Mouse (Mus musculus) stomach, embryonic 15.5 days (tissue): ENCODE results near the gene Ppil6. TPM values are rescaled to one million over a fixed set of nuclear protein-coding genes. Genes with fewer than 3 reads are reported as not detected.

ENCODE experiments used
- ATAC-seq: fragments of 200-750 bp; cut with Nextera tagmentation; 2 replicates; pipeline ENCODE4 v1.8.0; 2017; ENCODE audit warnings: low read depth, moderate number of reproducible peaks, moderate TSS enrichment; ENCODE audit not compliant: insufficient read depth, low FRiP score
- H3K27ac ChIP-seq: fragments of 300-500 bp; sonication (generic); 2 replicates; pipeline ENCODE4 v1.5.1; 2015; ENCODE audit warnings: mild to moderate bottlenecking, inconsistent platforms
- H3K27me3 ChIP-seq: fragments of 300-500 bp; sonication (generic); replicated peaks from 2 replicates; pipeline ENCODE4 v1.6.1; 2015; ENCODE audit warnings: inconsistent platforms
- H3K36me3 ChIP-seq: fragments of 300-500 bp; sonication (generic); 2 replicates; pipeline ENCODE4 v1.6.1; 2015; ENCODE audit warnings: inconsistent platforms
- H3K4me1 ChIP-seq: fragments of 300-500 bp; sonication (generic); 2 replicates; pipeline ENCODE4 v1.6.1; 2015; ENCODE audit warnings: inconsistent platforms
- H3K4me2 ChIP-seq: fragments of 300-500 bp; sonication (generic); 2 replicates; pipeline ENCODE4 v1.6.1; 2015; ENCODE audit warnings: mild to moderate bottlenecking, inconsistent platforms
- H3K4me3 ChIP-seq: fragments of 300-500 bp; sonication (generic); replicated peaks from 2 replicates; pipeline ENCODE4 v1.5.1; 2015; ENCODE audit warnings: inconsistent platforms
- H3K9ac ChIP-seq: fragments of 300-500 bp; sonication (generic); 2 replicates; pipeline ENCODE4 v1.6.1; 2015; ENCODE audit warnings: inconsistent platforms
- H3K9me3 ChIP-seq: fragments of 300-500 bp; sonication (generic); 2 replicates; pipeline ENCODE4 v1.6.1; 2016; ENCODE audit warnings: inconsistent platforms
- WGBS: fragments of 180-500 bp; shearing (Covaris S2); methylation state at CpG from one replicate; pipeline ENCODE4 v1.1.7; 2015; 5-methylcytosine and 5-hydroxymethylcytosine counted together
- polyA plus RNA-seq: library from polyadenylated mRNA; unstranded; fragments of >200 nt; fragmentation: Nextera tagmentation; extraction: Ambion mirVana; gene quantifications from 2 replicates; pipeline ENCODE4 v1.2.1, GENCODE M21; 2015

Ppil6 gene
- 0.85 and 0.95 TPM in 2 replicates for polyA plus RNA-seq

- H3K4me1 ChIP-seq, result peaks cover 22% of the 10 kb centered on the region
- peak within 1 kb of the TSS; percentile 78; the same call in 1 of the 2 replicates for H3K27ac ChIP-seq
- H3K36me3 ChIP-seq, result peaks cover 29% of the 10 kb centered on the region
- H3K4me2 ChIP-seq, result peak within 1 kb of the TSS; percentile 100
- H3K9ac ChIP-seq, result peak within 1 kb of the TSS; percentile 57
- peak; percentile 90 for ATAC-seq
- peak within 1 kb of the TSS; percentile 63 for H3K4me3 ChIP-seq
- under 1% methylated on average over 50 of the region's 50 CpGs for WGBS
- H3K27me3 ChIP-seq, result no peaks in the 10 kb centered on the region
- no peaks in the 10 kb centered on the region for H3K9me3 ChIP-seq
Measured at GRCm38 (mm10) chr10:41489708-41490517, at the start of gene Ppil6, which contains the start of gene Smpd2. TSS of gene Ppil6 (plus strand) at chr10:41490439. TSS of gene Smpd2 (minus strand) at chr10:41490369.

DNA sequence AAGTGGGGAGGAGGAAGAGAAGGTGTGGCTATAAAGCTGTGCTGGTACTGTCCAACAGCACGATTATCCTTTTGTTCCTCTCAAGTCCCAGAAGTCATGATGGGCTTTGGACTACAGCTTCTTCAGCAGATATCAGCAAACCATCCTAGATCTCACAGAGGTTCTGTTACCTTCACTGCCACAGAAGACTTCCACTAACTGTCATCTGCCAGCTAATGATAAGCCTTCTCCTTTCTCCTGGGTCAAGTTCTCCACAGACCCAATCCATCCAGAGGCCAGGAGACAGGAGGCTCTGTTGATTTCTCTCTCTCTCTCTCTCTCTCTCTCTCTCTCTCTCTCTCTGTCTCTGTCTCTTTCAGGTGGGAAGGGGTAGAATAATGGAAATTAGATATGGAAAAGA lies 42.0 kb upstream of the Ppil6 start:
- Histone ChIP-seq H3K27me3 (no peaks in the 10 kb centered on the region), H3K4me3 (no peak overlapping the region), H3K4me2 (no peak overlapping the region), H3K9me3 (no peaks in the 10 kb centered on the region), H3K4me1 (peaks cover 5% of the 10 kb centered on the region; the same call in 1 of the 2 replicates), H3K36me3 (no peaks in the 10 kb centered on the region), H3K9ac (no peak overlapping the region), H3K27ac (no peak overlapping the region)
- 68% methylated on average over 1 of the region's 1 CpGs for WGBS
- no peak for ATAC-seq

- Histone ChIP-seq H3K9me3 (no peaks in the 10 kb centered on the region), H3K4me3 (peak overlapping the region; percentile 76), H3K36me3 (0 out of 2 replicates have a peak, but pooled peaks cover 5% of the 10 kb centered on the region), H3K27ac (peak overlapping the region; percentile 70; the same call in 1 of the 2 replicates), H3K4me1 (peaks cover 5% of the 10 kb centered on the region; the same call in 1 of the 2 replicates), H3K4me2 (peak overlapping the region; percentile 72), H3K27me3 (no peaks in the 10 kb centered on the region), H3K9ac (peak overlapping the region; percentile 30; the same call in 1 of the 2 replicates)
- 10% methylated on average over 14 of the region's 14 CpGs for WGBS
- ATAC-seq, result peak; percentile 34; the same call in 1 of the 2 replicates
Measured at GRCm38 (mm10) chr10:41449684-41450083, 40.6 kb upstream of the Ppil6 start.

DNA sequence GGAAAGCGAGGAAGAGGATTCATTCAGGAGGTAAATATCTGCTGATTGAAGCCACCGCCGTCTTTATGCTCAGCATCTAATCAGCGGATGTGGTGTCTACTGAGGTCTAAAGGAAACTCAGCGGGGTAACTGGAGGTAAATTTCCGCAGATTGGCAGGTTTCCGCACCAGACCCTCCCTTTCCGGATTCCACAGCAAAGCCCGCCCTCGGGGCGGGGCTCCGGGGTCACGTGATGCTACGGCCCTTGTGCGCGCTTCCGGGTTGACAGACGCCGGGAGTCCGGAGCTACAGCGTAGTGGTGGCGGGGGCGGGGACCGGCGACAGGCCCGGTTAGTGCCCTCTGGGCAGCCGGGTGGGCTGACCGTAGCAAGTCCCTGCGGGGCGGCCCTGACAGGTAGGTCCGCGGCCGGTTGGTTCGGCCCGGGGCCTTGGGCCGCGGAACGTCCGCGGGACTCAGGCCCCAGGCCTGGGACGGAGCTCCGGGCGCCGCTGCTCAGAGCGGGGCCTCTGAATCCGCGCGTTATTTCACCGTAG lies 40.0 kb upstream of the Ppil6 start, which contains the start of gene Zbtb24:
Gene Zbtb24, plus strand, starts transcription at position 247 of the 534 bp plus-strand sequence.
- no peaks in the 10 kb centered on the region for H3K9me3 ChIP-seq
- peak; percentile 94 for ATAC-seq
- peak within 1 kb of the TSS; percentile 70; the same call in 1 of the 2 replicates for H3K27ac ChIP-seq
- 0 out of 2 replicates have a peak, but pooled peaks cover 9% of the 10 kb centered on the region for H3K36me3 ChIP-seq
- WGBS, result under 1% methylated on average over 49 of the region's 49 CpGs
- H3K4me3 ChIP-seq, result peak within 1 kb of the TSS; percentile 76
- H3K4me2 ChIP-seq, result peak within 1 kb of the TSS; percentile 72
- H3K27me3 ChIP-seq, result no peaks in the 10 kb centered on the region
- H3K4me1 ChIP-seq, result peaks cover 5% of the 10 kb centered on the region; the same call in 1 of the 2 replicates
- peak within 1 kb of the TSS; percentile 73; the same call in 1 of the 2 replicates for H3K9ac ChIP-seq

DNA sequence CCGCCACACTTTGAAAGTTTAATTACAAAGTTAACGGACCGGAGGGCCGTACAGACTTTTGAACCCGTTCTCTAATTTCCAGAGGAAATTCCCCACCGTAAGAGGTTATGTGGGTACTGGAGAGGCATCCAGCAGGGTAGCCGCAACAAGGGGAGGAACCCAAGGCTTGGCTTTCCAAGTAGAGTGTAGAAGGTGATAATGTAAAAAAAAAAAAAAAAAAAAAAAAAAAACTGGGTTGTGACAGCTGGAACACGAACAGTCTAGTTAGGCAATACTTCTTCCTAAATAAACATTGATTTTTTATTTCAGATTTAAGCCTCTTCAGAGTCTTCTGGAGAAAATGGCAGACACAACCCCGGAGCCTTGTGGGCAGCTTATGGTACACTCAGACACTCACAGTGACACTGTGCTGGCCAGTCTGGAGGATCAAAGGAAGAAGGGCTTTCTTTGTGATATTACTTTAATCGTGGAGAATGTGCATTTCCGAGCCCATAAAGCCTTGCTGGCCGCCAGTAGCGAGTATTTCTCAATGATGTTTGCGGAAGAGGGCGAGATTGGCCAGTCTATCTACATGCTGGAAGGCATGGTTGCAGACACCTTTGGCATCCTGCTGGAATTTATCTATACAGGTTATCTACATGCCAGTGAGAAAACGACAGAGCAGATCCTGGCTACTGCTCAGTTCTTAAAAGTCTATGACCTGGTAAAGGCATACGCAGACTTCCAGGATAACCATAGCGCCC lies 39.3 kb upstream of the Ppil6 start:
- Histone ChIP-seq H3K9me3 (no peaks in the 10 kb centered on the region), H3K9ac (peak overlapping the region; percentile 73; the same call in 1 of the 2 replicates), H3K4me3 (peak overlapping the region; percentile 76), H3K36me3 (0 out of 2 replicates have a peak, but pooled peaks cover 11% of the 10 kb centered on the region), H3K27ac (no peak overlapping the region), H3K4me1 (peaks cover 5% of the 10 kb centered on the region; the same call in 1 of the 2 replicates), H3K4me2 (peak overlapping the region; percentile 64), H3K27me3 (no peaks in the 10 kb centered on the region)
- WGBS, result 49% methylated on average over 18 of the region's 18 CpGs
- no peak for ATAC-seq

DNA sequence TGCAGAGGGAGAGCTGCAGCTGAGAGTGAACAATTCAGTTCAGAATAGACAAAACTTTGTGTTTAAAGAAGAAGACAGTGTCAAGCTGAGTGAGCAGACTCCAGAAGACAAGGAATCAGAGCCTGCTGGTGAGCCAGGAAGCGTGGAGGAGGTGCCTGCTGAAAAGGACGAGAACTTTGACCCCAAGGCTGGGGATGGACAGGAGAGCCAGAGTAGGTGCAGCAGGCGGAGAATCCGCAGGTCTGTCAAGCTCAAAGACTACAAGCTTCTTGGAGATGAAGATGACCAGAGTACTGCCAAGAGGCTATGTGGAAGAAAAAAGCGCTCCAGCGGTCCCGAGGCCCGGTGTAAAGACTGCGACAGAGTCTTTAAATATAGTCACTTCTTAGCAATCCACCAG lies 38.6 kb upstream of the Ppil6 start:
- 92% methylated on average over 9 of the region's 9 CpGs for WGBS
- H3K27ac ChIP-seq, result no peak overlapping the region
- no peak for ATAC-seq
- no peaks in the 10 kb centered on the region for H3K27me3 ChIP-seq
- H3K4me1 ChIP-seq, result peaks cover 5% of the 10 kb centered on the region; the same call in 1 of the 2 replicates
- H3K9me3 ChIP-seq, result no peaks in the 10 kb centered on the region
- peaks cover 17% of the 10 kb centered on the region; the same call in 1 of the 2 replicates for H3K36me3 ChIP-seq
- no peak overlapping the region for H3K4me3 ChIP-seq
- no peak overlapping the region for H3K4me2 ChIP-seq
- no peak overlapping the region for H3K9ac ChIP-seq

GRCm38 (mm10) chr10:41452791-41453190 lies 37.4 kb upstream of the Ppil6 start:
- Histone ChIP-seq H3K4me1 (peaks cover 5% of the 10 kb centered on the region; the same call in 1 of the 2 replicates), H3K4me3 (no peak overlapping the region), H3K36me3 (peaks cover 18% of the 10 kb centered on the region; the same call in 1 of the 2 replicates), H3K4me2 (no peak overlapping the region), H3K9me3 (no peaks in the 10 kb centered on the region), H3K9ac (no peak overlapping the region), H3K27me3 (no peaks in the 10 kb centered on the region), H3K27ac (no peak overlapping the region)
- WGBS, result 89% methylated on average over 3 of the region's 3 CpGs
- ATAC-seq, result no peak

DNA sequence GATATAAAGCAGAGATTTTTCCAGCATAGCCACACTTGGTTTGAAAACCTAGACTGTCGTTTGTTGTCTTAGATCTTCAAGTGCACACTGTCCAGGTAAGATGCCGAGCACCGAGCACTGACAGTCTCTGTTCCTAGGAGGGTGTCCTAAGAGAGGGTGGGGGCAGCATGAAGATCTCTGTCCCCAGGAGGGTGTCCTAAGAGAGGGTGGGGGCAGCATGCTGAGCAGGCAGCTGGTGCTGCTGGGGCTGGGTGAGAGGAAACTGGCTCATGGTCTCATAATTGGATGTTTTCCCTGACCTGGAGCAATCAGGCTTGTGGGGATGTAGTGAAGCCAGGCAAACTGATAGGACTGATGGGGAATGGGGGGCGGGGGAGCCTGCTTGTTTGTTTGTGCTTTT lies 30.2 kb upstream of the Ppil6 start:
- Histone ChIP-seq H3K4me3 (no peak overlapping the region), H3K4me1 (no peaks in the 10 kb centered on the region), H3K4me2 (no peak overlapping the region), H3K27me3 (no peaks in the 10 kb centered on the region), H3K27ac (no peak overlapping the region), H3K9me3 (no peaks in the 10 kb centered on the region), H3K9ac (no peak overlapping the region), H3K36me3 (peaks cover 25% of the 10 kb centered on the region)
- no peak for ATAC-seq
- 77% methylated on average over 4 of the region's 4 CpGs for WGBS

GRCm38 (mm10) chr10:41460501-41460900 lies 29.7 kb upstream of the Ppil6 start:
- ATAC-seq, result no peak
- H3K9me3 ChIP-seq, result no peaks in the 10 kb centered on the region
- H3K4me3 ChIP-seq, result no peak overlapping the region
- H3K4me2 ChIP-seq, result no peak overlapping the region
- WGBS, result 18% methylated on average over 2 of the region's 2 CpGs
- H3K27me3 ChIP-seq, result no peaks in the 10 kb centered on the region
- H3K27ac ChIP-seq, result no peak overlapping the region
- H3K9ac ChIP-seq, result no peak overlapping the region
- peaks cover 23% of the 10 kb centered on the region for H3K36me3 ChIP-seq
- H3K4me1 ChIP-seq, result no peaks in the 10 kb centered on the region

DNA sequence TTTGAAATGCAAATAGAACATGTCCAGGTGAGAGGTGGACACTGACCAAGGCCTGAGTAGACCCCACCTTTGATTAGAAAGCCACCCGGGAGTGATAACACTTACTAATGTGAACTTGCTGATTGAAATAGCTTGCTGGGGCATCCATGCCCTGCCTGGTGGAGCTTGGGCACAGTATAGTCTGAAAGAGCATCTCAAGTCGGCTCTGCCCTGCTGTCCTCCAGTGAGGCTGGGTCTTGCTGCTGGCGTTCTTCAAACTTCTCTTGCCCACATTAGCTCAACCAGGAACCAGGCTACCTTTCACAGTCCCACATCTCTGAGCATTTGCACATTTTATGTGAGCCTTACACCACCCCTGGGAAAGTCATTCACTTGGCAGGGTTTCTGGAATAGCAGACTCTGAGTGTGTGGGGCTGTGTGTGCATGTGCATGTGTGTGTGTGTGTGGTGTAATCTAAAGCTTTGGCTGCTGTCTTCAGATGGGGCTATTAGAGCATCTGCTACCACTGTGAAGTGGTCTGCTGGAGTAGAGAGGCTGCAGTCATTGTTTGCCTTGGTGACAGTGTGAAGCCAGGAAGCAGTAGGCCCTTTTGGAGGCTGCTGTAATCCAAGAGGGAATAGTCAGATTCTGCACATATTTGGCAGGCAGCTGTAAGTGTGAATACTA lies 29.0 kb upstream of the Ppil6 start:
- no peaks in the 10 kb centered on the region for H3K9me3 ChIP-seq
- 85% methylated on average over 3 of the region's 3 CpGs for WGBS

DNA sequence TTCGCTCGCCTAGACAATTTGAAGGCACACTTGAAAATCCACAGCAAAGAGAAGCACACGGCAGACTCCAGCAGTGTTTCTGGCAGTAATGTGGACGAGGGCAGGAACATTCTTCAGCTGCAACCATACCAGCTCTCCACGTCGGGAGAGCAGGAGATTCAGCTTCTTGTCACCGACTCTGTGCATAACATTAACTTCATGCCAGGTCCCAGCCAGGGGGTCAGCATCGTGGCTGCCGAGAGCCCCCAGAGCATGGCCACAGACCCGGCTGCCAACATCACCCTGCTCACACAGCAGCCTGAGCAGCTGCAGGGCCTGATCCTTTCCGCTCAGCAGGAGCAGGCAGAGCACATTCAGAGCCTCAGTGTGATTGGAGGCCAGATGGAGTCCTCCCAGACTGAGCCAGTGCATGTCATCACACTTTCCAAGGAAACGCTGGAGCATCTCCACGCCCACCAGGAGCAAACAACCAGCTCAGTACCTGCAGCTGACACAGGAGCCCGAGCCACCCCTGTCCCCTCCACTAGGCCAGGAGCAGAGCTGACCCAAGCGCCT lies 25.8 kb upstream of the Ppil6 start:
- 63% methylated on average over 15 of the region's 15 CpGs for WGBS
- Histone ChIP-seq H3K27me3 (no peaks in the 10 kb centered on the region), H3K27ac (no peak overlapping the region), H3K4me3 (no peak overlapping the region), H3K9ac (no peak overlapping the region), H3K4me2 (no peak overlapping the region), H3K4me1 (no peaks in the 10 kb centered on the region), H3K36me3 (peaks cover 12% of the 10 kb centered on the region), H3K9me3 (no peaks in the 10 kb centered on the region)
- no peak for ATAC-seq

More for the DNA sequence above, 29.0 kb upstream of the Ppil6 start:
- Histone ChIP-seq H3K36me3 (peaks cover 21% of the 10 kb centered on the region), H3K4me2 (no peak overlapping the region), H3K4me3 (no peak overlapping the region), H3K4me1 (no peaks in the 10 kb centered on the region), H3K27me3 (no peaks in the 10 kb centered on the region), H3K9ac (no peak overlapping the region), H3K27ac (no peak overlapping the region)
- ATAC-seq, result no peak
